Mouse (Mus musculus) midbrain, embryonic 11.5 days (tissue): ENCODE measurements around the gene Prrc2a. TPM values are rescaled to one million over a fixed set of nuclear protein-coding genes. Genes with fewer than 3 reads are reported as not detected.

Experiments used
- ATAC-seq: fragments of 200-750 bp; cut with Nextera tagmentation; 2 replicates; pipeline ENCODE4 v1.8.0; 2017; ENCODE audit warnings: moderate TSS enrichment, moderate library complexity; ENCODE audit not compliant: low FRiP score
- DNase-seq: peaks from one replicate; pipeline ENCODE4 v3.0.0; 2015; ENCODE audit warnings: low spot score; ENCODE audit errors: missing footprints
- H3K27ac ChIP-seq: fragments of 300-500 bp; sonication (generic); 2 replicates; pipeline ENCODE4 v1.5.1; 2014; ENCODE audit warnings: low read depth, low read length
- H3K27me3 ChIP-seq: fragments of 300-500 bp; sonication (generic); 2 replicates; pipeline ENCODE4 v1.6.1; 2014; ENCODE audit warnings: mild to moderate bottlenecking, low read length, moderate library complexity, mixed read lengths; ENCODE audit not compliant: control insufficient read depth, insufficient read depth
- H3K36me3 ChIP-seq: fragments of 300-500 bp; sonication (generic); 2 replicates; pipeline ENCODE4 v1.6.1; 2014; ENCODE audit warnings: mild to moderate bottlenecking, low read length, moderate library complexity, mixed read lengths; ENCODE audit not compliant: control insufficient read depth, insufficient read depth
- H3K4me1 ChIP-seq: fragments of 300-500 bp; sonication (generic); 2 replicates; pipeline ENCODE4 v1.6.1; 2014; ENCODE audit warnings: low read length; ENCODE audit not compliant: control insufficient read depth, insufficient read depth
- H3K4me2 ChIP-seq: fragments of 300-500 bp; sonication (generic); 2 replicates; pipeline ENCODE4 v1.6.1; 2014; ENCODE audit warnings: mild to moderate bottlenecking, moderate library complexity
- H3K4me3 ChIP-seq: fragments of 300-500 bp; sonication (generic); 2 replicates; pipeline ENCODE4 v1.5.1; 2014; ENCODE audit warnings: low read depth, low read length
- H3K9ac ChIP-seq: fragments of 300-500 bp; sonication (generic); 2 replicates; pipeline ENCODE4 v1.6.1; 2014; ENCODE audit warnings: low read length
- H3K9me3 ChIP-seq: fragments of 300-500 bp; sonication (generic); 2 replicates; pipeline ENCODE4 v1.6.1; 2016; ENCODE audit warnings: low read length; ENCODE audit not compliant: control insufficient read depth
- WGBS: fragments of 180-500 bp; shearing (Covaris S2); extraction: QIAGEN DNeasy Blood & Tissue Kit; methylation state at CpG from one replicate; pipeline ENCODE4 v1.1.7; 2014; 5-methylcytosine and 5-hydroxymethylcytosine counted together
- polyA plus RNA-seq: library from polyadenylated mRNA; unstranded; fragments of >200 nt; fragmentation: Nextera tagmentation; extraction: Ambion mirVana; gene quantifications from 2 replicates; pipeline ENCODE4 v1.2.1, GENCODE M21; 2014

Prrc2a gene
- polyA plus RNA-seq, 1 experiment from 2014 or later: 153 TPM

- ATAC-seq: no peak
- DNase-seq: no peak
- 89% methylated on average over 6 of the region's 6 CpGs for WGBS
- Histone ChIP-seq H3K27ac (no peak within 1 kb of the TSS), H3K27me3 (no peaks in the 10 kb centered on the region), H3K36me3 (no peaks in the 10 kb centered on the region), H3K4me3 (no peak within 1 kb of the TSS), H3K4me2 (no peak within 1 kb of the TSS), H3K9me3 (no peaks in the 10 kb centered on the region), H3K4me1 (peaks cover 8% of the 10 kb centered on the region), H3K9ac (no peak within 1 kb of the TSS)
Observed at GRCm38 (mm10) chr17:35108097-35108496, 56.6 kb downstream of the Prrc2a start, which contains the start of gene Ly6g5c. Gene Ly6g5c, plus strand, starts transcription at chr17:35108279.

- no peak for ATAC-seq
Observed at GRCm38 (mm10) chr17:35106522-35106921, 58.2 kb downstream of the Prrc2a start.

DNA sequence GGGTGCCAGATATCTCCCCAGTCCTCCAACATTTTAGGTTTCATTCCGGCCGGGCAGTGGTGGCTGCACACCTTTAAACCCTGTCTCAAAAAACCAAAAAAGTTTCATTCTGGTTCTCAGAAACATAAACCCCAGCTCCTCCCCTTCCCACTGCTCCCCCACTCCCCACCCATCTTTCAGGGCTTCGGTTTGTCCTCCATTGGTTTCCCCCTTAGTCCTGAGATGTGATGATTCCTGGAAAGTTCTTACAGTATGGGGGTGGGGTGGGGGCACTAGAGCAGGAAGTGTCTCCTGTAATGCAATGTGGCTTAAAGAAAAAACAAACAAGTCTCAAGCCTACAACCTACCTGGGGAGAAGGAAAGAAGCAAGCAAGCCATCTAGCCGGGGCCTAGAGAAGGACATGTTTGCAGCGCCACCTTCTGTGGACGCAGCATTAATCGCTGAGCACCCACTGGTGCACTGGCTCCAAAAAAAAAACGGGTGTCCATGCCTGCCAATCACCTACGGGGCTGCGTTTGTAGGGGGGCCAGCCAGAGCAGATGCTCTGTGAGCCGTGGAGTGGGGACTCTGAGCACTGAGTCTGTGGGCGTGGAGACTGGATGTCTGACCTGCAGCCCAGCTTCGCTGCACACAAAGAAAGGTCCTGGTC lies 58.8 kb downstream of the Prrc2a start:
- Histone ChIP-seq H3K36me3 (peaks cover 4% of the 10 kb centered on the region; the same call in 1 of the 2 replicates), H3K27me3 (no peaks in the 10 kb centered on the region), H3K4me3 (no peak overlapping the region), H3K4me2 (peak overlapping the region; percentile 39), H3K9me3 (no peaks in the 10 kb centered on the region), H3K27ac (no peak overlapping the region), H3K9ac (peak overlapping the region; percentile 65), H3K4me1 (peaks cover 8% of the 10 kb centered on the region)
- peak; percentile 89 for DNase-seq
- 22% methylated on average over 13 of the region's 13 CpGs for WGBS
- peak; percentile 50 for ATAC-seq

More at GRCm38 (mm10) chr17:35106522-35106921, 58.2 kb downstream of the Prrc2a start:
- Histone ChIP-seq H3K4me2 (peak overlapping the region; percentile 39), H3K4me3 (no peak overlapping the region), H3K4me1 (peaks cover 8% of the 10 kb centered on the region), H3K27me3 (no peaks in the 10 kb centered on the region), H3K36me3 (peaks cover under 1% of the 10 kb centered on the region; the same call in 1 of the 2 replicates), H3K27ac (no peak overlapping the region), H3K9ac (peak overlapping the region; percentile 65), H3K9me3 (no peaks in the 10 kb centered on the region)
- 69% methylated on average over 3 of the region's 3 CpGs for WGBS
- no peak for DNase-seq

DNA sequence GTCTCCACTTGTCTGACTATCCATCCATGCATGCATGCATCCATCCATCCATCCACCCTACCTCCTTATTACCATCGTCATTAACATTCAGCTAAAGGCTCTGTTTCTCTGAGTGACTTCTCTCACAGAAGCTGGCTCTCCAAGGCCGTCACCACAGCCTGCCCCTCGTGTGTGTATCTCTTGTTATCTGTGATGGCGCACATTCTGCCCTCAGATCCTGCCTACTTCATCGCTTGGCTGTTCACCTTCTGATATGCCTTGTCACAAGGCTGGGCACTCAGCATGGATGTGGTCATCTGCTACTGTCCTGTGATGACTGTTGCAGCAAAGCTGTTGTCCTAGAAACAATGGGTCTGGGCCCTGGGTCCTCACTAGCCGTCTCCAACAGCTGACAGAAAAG lies 59.9 kb downstream of the Prrc2a start:
- 81% methylated on average over 6 of the region's 6 CpGs for WGBS
- H3K36me3 ChIP-seq: peaks cover 4% of the 10 kb centered on the region
- H3K9me3 ChIP-seq: no peaks in the 10 kb centered on the region
- DNase-seq (no peak), ATAC-seq (no peak)
- peaks cover 8% of the 10 kb centered on the region for H3K4me1 ChIP-seq
- H3K27ac ChIP-seq: no peak overlapping the region
- no peak overlapping the region for H3K9ac ChIP-seq
- no peaks in the 10 kb centered on the region for H3K27me3 ChIP-seq
- H3K4me3 ChIP-seq: no peak overlapping the region
- H3K4me2 ChIP-seq: no peak overlapping the region

DNA sequence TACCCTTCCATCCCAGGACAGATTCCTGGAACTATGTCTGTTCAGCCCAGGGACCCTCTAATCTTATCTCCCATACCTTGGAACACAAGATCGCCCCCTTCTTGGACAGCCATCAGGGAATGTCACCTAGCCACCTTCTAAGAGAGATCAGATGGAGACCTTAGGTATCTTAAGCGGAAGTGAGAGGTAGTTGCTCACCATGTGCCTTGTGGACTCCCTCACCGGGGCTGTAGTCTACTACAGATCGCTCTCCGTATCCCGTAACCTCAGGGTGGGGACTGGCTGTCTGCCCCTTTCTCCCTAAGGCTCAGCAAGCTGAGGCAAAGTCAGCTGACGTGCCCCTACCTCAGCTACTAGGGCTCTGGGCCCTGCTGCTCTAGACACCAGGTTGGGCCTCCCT lies 60.6 kb downstream of the Prrc2a start:
- Histone ChIP-seq H3K9ac (no peak overlapping the region), H3K4me3 (no peak overlapping the region), H3K27ac (no peak overlapping the region), H3K36me3 (peaks cover 4% of the 10 kb centered on the region), H3K9me3 (no peaks in the 10 kb centered on the region), H3K4me1 (peaks cover 8% of the 10 kb centered on the region), H3K27me3 (no peaks in the 10 kb centered on the region), H3K4me2 (no peak overlapping the region)
- DNase-seq (no peak), ATAC-seq (no peak)
- WGBS: 95% methylated on average over 7 of the region's 7 CpGs

GRCm38 (mm10) chr17:35103221-35103690 lies 61.4 kb downstream of the Prrc2a start:
- Histone ChIP-seq H3K9ac (no peak overlapping the region), H3K27ac (no peak overlapping the region), H3K27me3 (no peaks in the 10 kb centered on the region), H3K9me3 (no peaks in the 10 kb centered on the region), H3K4me2 (no peak overlapping the region), H3K4me1 (peaks cover 8% of the 10 kb centered on the region), H3K36me3 (peaks cover 4% of the 10 kb centered on the region), H3K4me3 (no peak overlapping the region)
- 66% methylated on average over 6 of the region's 6 CpGs for WGBS
- ATAC-seq (no peak), DNase-seq (no peak)

DNA sequence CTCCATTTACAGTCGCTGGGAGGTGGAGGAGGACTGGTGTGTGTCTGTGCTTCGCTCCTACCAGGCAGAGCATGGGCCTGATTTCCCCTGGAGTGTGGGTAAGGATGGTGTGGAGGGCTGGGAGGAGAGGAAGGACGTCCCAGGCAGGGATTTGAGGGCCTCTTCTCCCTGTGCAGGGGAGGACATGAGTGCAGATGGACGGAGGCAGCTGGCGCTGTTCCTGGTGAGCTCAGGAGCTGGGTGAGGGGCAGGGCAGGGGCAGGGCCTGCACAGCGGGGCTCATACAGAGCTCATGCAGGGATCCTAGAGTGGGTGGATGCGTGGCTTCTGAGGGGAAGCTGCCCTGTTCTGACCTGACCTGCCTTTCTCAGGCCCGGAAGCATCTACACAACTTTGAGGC lies 62.4 kb downstream of the Prrc2a start:
- no peaks in the 10 kb centered on the region for H3K9me3 ChIP-seq
- H3K27ac ChIP-seq: no peak overlapping the region
- H3K4me3 ChIP-seq: no peak overlapping the region
- H3K4me2 ChIP-seq: no peak overlapping the region
- DNase-seq: no peak
- peaks cover 6% of the 10 kb centered on the region for H3K36me3 ChIP-seq
- WGBS: 76% methylated on average over 8 of the region's 8 CpGs
- peaks cover 8% of the 10 kb centered on the region for H3K4me1 ChIP-seq
- no peaks in the 10 kb centered on the region for H3K27me3 ChIP-seq
- no peak for ATAC-seq
- no peak overlapping the region for H3K9ac ChIP-seq

DNA sequence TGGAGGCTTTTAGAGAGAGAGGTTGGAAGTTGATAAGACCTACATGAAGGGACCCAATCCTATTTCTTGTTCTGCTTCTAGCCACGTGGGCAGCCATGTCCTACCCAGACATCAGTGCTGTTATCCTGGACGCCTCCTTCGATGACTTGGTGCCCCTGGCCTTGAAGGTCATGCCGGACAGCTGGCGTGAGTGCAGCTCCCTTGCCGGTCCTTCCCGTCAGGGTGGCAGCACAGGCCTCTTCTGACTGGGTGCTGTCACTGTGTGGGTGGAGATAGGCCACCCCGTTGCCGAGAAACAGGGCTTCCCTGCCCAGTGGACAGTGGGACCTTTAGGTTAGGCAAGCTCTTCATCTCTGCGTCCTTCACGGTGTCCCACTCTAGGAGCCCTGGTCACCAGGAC lies 63.5 kb downstream of the Prrc2a start:
- Histone ChIP-seq H3K36me3 (peaks cover 8% of the 10 kb centered on the region), H3K27me3 (no peaks in the 10 kb centered on the region), H3K4me1 (peaks cover 5% of the 10 kb centered on the region), H3K27ac (no peak overlapping the region), H3K9ac (no peak overlapping the region), H3K4me2 (no peak overlapping the region), H3K4me3 (no peak overlapping the region), H3K9me3 (no peaks in the 10 kb centered on the region)
- no peak for ATAC-seq
- no peak for DNase-seq
- WGBS: 89% methylated on average over 11 of the region's 11 CpGs

DNA sequence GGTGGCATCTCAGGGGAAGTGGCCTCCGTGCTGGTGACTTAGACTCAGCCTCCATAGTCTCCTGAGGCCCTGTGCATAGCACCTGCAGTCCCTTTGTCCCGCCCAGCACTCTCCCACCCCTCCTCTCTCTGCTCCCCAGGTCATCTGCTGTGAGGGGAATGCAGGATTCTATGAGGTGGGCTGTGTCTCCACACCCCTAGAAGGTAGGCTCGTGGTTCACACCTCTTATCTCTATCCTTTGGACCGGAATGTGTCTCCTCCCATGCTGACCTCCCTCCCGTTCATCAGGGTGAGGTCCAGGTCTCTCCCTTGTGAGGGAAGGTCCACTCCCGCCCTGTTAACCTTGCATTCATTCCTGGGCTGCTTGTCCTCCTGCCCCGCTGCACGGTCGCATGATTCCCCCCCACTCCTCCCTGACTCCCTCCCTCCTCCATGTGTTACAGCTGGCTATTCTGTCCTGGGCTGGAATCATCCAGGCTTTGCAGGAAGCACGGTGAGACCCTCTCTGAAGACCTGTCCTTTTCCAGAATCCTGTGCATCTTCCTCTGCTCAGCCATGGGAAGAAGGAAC lies 64.4 kb downstream of the Prrc2a start:
- ATAC-seq (no peak), DNase-seq (no peak)
- H3K36me3 ChIP-seq: peaks cover 8% of the 10 kb centered on the region
- H3K4me3 ChIP-seq: no peak overlapping the region
- no peaks in the 10 kb centered on the region for H3K4me1 ChIP-seq
- H3K27me3 ChIP-seq: no peaks in the 10 kb centered on the region
- H3K4me2 ChIP-seq: no peak overlapping the region
- H3K9ac ChIP-seq: no peak overlapping the region
- H3K27ac ChIP-seq: no peak overlapping the region
- H3K9me3 ChIP-seq: no peaks in the 10 kb centered on the region
- 77% methylated on average over 10 of the region's 10 CpGs for WGBS
